10 mouse cellular contexts compared by ENCODE assay signal in genomic region chr1:182149966-182150365, GRCm38 (mm10). TPM values are rescaled to one million over a fixed set of nuclear protein-coding genes. Genes with fewer than 3 reads are reported as not detected.
A peak's percentile ranks its signal among the peaks of the same experiment; 100 is the strongest.
DNase-seq lines count a peak whose midpoint lies in the region; ATAC-seq and TF ChIP-seq lines count a peak whose summit lies in the region.
"Had no signal": no experiment of that assay in that cellular context is flagged by ENCODE, and none has a peak within 500 bp of the region (broad histone marks: within the 10 kb centered on the region; RNA-seq: fewer than 3 reads in every experiment).

No protein-coding gene starts in this region.

- WGBS in lung, embryonic 14.5 days, result 86% methylated on average over 2 of the region's 2 CpGs
- WGBS in cerebellum, adult 2 months, result 98% methylated on average over 2 of the region's 2 CpGs

- no peaks in the 10 kb centered on the region for H3K36me3 ChIP-seq in lung, embryonic 14.5 days (ENCODE audit: insufficient read depth)

- ATAC-seq in lung, embryonic 14.5 days (ENCODE audit: insufficient read depth), result no peak

- no peaks in the 10 kb centered on the region for H3K27me3 ChIP-seq in lung, embryonic 14.5 days (ENCODE audit: insufficient read depth, low read length)
- no peaks in the 10 kb centered on the region for H3K27me3 ChIP-seq in cerebellum, adult 2 months (ENCODE audit: control insufficient read depth, insufficient read depth, low read length)

- peak; percentile 26 for DNase-seq in embryo, embryonic 10 days (ENCODE audit: low spot score)
- no peak for DNase-seq in embryo, embryonic 11 days
- peak; percentile 53 for DNase-seq in lung, embryonic 14.5 days
- no peak for DNase-seq in lung, adult 18-20 months
- peak; percentile 44 for DNase-seq in embryo, embryonic 10.5 days (ENCODE audit: low spot score)
- peak; percentile 49 for DNase-seq in thymus, postnatal 14 days
- DNase-seq in cerebellum, adult 2 months, result no peak
- no peak for DNase-seq in frontal cortex, postnatal 25 days (ENCODE audit: low spot score in 2 of 2)
- DNase-seq: cerebellum, adult 9-10 months; layer of hippocampus, postnatal 36 days had no signal

- H3K4me1 ChIP-seq in lung, embryonic 14.5 days (ENCODE audit: insufficient read depth), result no peaks in the 10 kb centered on the region
- H3K4me1 ChIP-seq in cerebellum, adult 2 months (ENCODE audit: control insufficient read depth, insufficient read depth, low read length), result no peaks in the 10 kb centered on the region

- no peak overlapping the region for H3K4me3 ChIP-seq in lung, embryonic 14.5 days (ENCODE audit: low read depth, low read length)
- no peak overlapping the region for H3K4me3 ChIP-seq in cerebellum, adult 2 months (replicated peaks; ENCODE audit: insufficient read depth, low read depth, low read length)

- TF ChIP-seq POLR2A in cerebellum, adult 2 months (IDR thresholded peaks at IDR 0.05; ENCODE audit: borderline replicate concordance, insufficient read depth, low read length), result no peak

- H3K27ac ChIP-seq in lung, embryonic 14.5 days (ENCODE audit: low read depth), result no peak overlapping the region
- H3K27ac ChIP-seq in cerebellum, adult 2 months (ENCODE audit: insufficient read depth, low read length), result no peak overlapping the region

- no peak overlapping the region for H3K9ac ChIP-seq in lung, embryonic 14.5 days

- H3K4me2 ChIP-seq in lung, embryonic 14.5 days, result no peak overlapping the region

- H3K9me3 ChIP-seq in lung, embryonic 14.5 days (ENCODE audit: low read depth, low read length), result no peaks in the 10 kb centered on the region

- TF ChIP-seq CTCF in lung, embryonic 14.5 days (IDR thresholded peaks at IDR 0.05; ENCODE audit: low read depth), result peak; percentile 69
- no peak for TF ChIP-seq CTCF in cerebellum, adult 2 months (IDR thresholded peaks at IDR 0.05; ENCODE audit: borderline replicate concordance, insufficient read depth, low read depth, low read length)

RNA-seq across cellular contexts. Expression of gene Vmn1r1, which starts 14.3 kb away (rescaled TPM):
- not detected in 2 replicates for polyA plus RNA-seq in lung, embryonic 14.5 days (2014; fragmentation: Nextera tagmentation; extraction: Ambion mirVana)
- not detected in 2 replicates for polyA plus RNA-seq in cerebellum, adult 2 months (2012; rRNA removed)

RNA-seq across cellular contexts. Expression of gene Srp9, which starts 25.4 kb away (rescaled TPM):
- 141 and 153 TPM in 2 replicates for polyA plus RNA-seq in lung, embryonic 14.5 days (2014; fragmentation: Nextera tagmentation; extraction: Ambion mirVana)
- polyA plus RNA-seq in cerebellum, adult 2 months (2012; rRNA removed), result 113 and 124 TPM in 2 replicates

Comparison
In these comparisons a context has a peak if more than half of its experiments do, and no peak if none do; other contexts are left out.
1. DNase-seq: peak in embryo, embryonic 10 days (single experiment), lung, embryonic 14.5 days (single experiment), embryo, embryonic 10.5 days (single experiment) and thymus, postnatal 14 days (single experiment); none in embryo, embryonic 11 days (single experiment), lung, adult 18-20 months (0 of 2), cerebellum, adult 2 months (0 of 2) and frontal cortex, postnatal 25 days (0 of 2).